Mouse (Mus musculus) megakaryocyte, embryonic 14.5 days (primary cell): ENCODE results near the gene Ralgapa2. TPM values are rescaled to one million over a fixed set of nuclear protein-coding genes. Genes with fewer than 3 reads are reported as not detected.

ENCODE experiments used
- H3K27me3 ChIP-seq: replicated peaks from 2 replicates; pipeline ENCODE3; 2012; ENCODE audit warnings: inconsistent platforms
- H3K36me3 ChIP-seq: replicated peaks from 2 replicates; pipeline ENCODE3; 2012; ENCODE audit warnings: low read length, inconsistent platforms, mixed read lengths
- H3K4me1 ChIP-seq: 2 replicates; pipeline ENCODE4 v1.6.1; 2012; ENCODE audit warnings: inconsistent platforms
- H3K4me3 ChIP-seq: replicated peaks from 2 replicates; pipeline ENCODE3; 2012; ENCODE audit warnings: moderate library complexity, mild to moderate bottlenecking, inconsistent platforms
- H3K9me3 ChIP-seq: 2 replicates; pipeline ENCODE4 v1.6.1; 2012; ENCODE audit warnings: inconsistent platforms
- FLI1 ChIP-seq: IDR thresholded peaks from 2 replicates; pipeline ENCODE4 v1.6.1; 2012; ENCODE audit warnings: low read length, inconsistent platforms, mixed read lengths
- GATA1 ChIP-seq: IDR thresholded peaks from 3 replicates; pipeline ENCODE4 v1.6.1; 2012; ENCODE audit warnings: mixed read lengths, low read length, inconsistent platforms, borderline replicate concordance
- polyA plus RNA-seq: library from polyadenylated mRNA; stranded (reverse); fragments of >175 nt; gene quantifications from 2 replicates; pipeline ENCODE4 v1.2.3, GENCODE M21; 2012; ENCODE audit warnings: low replicate concordance; ENCODE audit not compliant: insufficient read depth

The Ralgapa2 gene
- polyA plus RNA-seq, 1 experiment: 1.8 TPM

GRCm38 (mm10) chr2:146210968-146211367 is 301.2 kb downstream of the Ralgapa2 start:
- H3K9me3 ChIP-seq: no peaks in the 10 kb centered on the region
- TF ChIP-seq GATA1: no peak
- H3K36me3 ChIP-seq: no peaks in the 10 kb centered on the region
- H3K4me1 ChIP-seq: peaks cover 12% of the 10 kb centered on the region
- H3K27me3 ChIP-seq: peaks cover 36% of the 10 kb centered on the region
- H3K4me3 ChIP-seq: no peak overlapping the region

GRCm38 (mm10) chr2:146197947-146198346 is 314.2 kb downstream of the Ralgapa2 start:
- Histone ChIP-seq H3K36me3 (no peaks in the 10 kb centered on the region), H3K4me3 (no peak overlapping the region), H3K27me3 (peaks cover 20% of the 10 kb centered on the region), H3K9me3 (no peaks in the 10 kb centered on the region), H3K4me1 (peaks cover 10% of the 10 kb centered on the region; the same call in 1 of the 2 replicates)
- TF ChIP-seq GATA1 (no peak), FLI1 (no peak)

- H3K4me3 ChIP-seq: no peak overlapping the region
- H3K27me3 ChIP-seq: peaks cover 25% of the 10 kb centered on the region
- TF ChIP-seq GATA1 (no peak), FLI1 (no peak)
- no peaks in the 10 kb centered on the region for H3K9me3 ChIP-seq
- H3K4me1 ChIP-seq: peaks cover 10% of the 10 kb centered on the region; the same call in 1 of the 2 replicates
- H3K36me3 ChIP-seq: no peaks in the 10 kb centered on the region
Observed at GRCm38 (mm10) chr2:146196126-146196525, 316.0 kb downstream of the Ralgapa2 start.
